Mouse (Mus musculus): ENCODE measurements around the gene 1810049J17Rik.

Gene 1810049J17Rik

GRCm38 (mm10) chr15:12306188-12307071 lies 15.3 kb downstream of the 1810049J17Rik start:
- DNase-seq: no peak

- no peak for DNase-seq
These were observed 19.9 kb downstream of the 1810049J17Rik start for GRCm38 (mm10) chr15:12301771-12302170.

DNA sequence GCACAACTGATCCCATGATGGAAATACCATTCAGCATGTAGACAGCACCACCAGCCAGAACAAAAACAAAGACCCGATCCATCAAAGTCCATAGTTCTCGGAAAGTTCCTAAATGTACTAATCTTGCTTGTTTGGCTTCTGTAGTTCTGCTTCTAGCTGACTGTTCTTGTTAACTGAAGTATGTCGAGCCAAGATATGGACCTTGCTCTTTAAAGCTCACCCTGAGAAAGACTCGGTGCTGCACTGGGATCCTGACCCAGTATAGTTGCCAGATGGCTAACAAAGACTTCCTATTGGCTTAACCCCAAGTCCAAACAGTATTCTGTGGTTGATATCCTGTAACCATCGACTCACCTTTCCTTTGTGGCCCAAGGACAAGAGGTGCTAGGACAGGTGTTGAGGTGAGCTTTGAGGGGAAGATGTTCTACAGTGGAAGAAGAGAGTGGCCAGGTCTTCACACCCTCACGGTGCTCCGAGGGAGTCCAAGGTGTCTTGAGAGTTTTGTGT lies 23.4 kb downstream of the 1810049J17Rik start:
- no peak for DNase-seq

- DNase-seq: no peak
These were observed 25.5 kb downstream of the 1810049J17Rik start for GRCm38 (mm10) chr15:12296228-12296627.

GRCm38 (mm10) chr15:12291757-12292156 lies 29.9 kb downstream of the 1810049J17Rik start:
- DNase-seq: no peak

GRCm38 (mm10) chr15:12290330-12290729 lies 31.4 kb downstream of the 1810049J17Rik start:
- DNase-seq: no peak

DNA sequence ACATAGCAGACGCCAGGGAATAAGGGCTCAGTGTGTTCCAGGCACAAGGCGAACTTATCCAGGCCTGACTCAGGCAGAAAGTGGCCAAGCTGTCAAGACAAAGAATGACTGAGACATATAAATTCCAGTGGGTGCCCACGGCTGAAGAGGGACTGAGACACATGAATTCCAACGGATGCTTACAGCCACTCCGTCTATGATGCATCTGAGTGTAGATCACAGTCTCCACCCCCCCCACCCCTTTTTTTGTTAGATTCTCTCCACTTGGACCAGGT lies 36.2 kb downstream of the 1810049J17Rik start:
- DNase-seq: no peak

- DNase-seq: no peak
These were observed 36.7 kb downstream of the 1810049J17Rik start for GRCm38 (mm10) chr15:12284794-12285534.

DNA sequence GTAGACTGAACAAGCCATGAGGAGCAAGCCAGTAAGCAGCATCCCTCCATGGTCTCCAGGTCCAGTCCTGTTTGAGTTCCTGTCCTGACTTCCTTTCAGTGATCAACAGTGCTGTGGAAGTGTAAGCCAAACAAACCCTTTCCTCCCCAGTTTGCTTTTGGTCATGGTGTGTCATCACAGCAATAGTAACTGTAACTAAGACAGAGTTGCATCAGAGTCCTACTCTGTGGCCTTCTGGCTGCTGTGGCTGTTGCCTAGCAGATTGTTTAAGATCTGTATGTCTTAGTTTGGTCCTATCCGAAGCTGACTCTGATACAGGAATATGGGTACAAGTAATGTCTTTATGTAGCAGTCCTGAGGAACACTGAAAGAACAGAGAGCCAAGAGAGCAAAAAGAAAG lies 41.9 kb downstream of the 1810049J17Rik start:
- DNase-seq: no peak

GRCm38 (mm10) chr15:12275091-12275623 lies 46.5 kb downstream of the 1810049J17Rik start:
- DNase-seq: no peak

DNA sequence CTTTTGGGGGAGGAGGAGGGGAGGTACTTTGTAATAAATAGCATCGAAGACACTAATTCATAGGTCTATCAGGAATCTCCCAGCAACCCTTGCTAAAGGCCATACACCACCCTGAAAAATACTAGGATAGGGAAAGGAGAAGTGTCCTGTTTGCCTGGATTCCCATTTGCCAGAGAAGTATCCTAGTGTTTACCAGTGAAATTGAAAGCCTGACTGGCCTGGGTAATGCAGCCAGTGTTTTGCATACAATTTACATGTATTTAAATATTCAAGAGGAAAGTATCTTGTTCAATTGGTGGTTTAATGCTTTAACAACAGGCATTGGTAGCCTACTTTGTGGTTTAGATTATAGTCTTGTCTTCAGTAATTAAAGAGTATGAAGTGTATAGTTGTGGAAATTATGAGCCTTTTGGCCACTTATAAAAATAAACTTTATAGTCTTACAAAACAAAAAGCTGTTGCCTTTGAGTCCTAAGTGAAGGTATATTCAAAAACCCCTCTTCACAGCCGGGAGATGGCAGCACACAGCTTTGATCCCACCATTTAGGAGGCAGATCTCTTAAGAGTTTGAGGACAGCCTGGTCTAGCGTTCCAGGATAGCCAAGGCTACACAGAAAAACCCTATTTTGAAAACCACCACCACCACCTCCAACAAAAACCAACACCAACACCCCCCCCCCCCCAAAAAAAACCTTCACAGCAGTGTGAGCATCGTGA lies 47.5 kb downstream of the 1810049J17Rik start:
- no peak for DNase-seq

- DNase-seq: no peak
These were observed 48.2 kb downstream of the 1810049J17Rik start for GRCm38 (mm10) chr15:12273325-12274052.

Data from cerebellum, adult 8-10 months (tissue).